8 mouse cellular contexts compared by ENCODE assay signal in the genomic region with DNA sequence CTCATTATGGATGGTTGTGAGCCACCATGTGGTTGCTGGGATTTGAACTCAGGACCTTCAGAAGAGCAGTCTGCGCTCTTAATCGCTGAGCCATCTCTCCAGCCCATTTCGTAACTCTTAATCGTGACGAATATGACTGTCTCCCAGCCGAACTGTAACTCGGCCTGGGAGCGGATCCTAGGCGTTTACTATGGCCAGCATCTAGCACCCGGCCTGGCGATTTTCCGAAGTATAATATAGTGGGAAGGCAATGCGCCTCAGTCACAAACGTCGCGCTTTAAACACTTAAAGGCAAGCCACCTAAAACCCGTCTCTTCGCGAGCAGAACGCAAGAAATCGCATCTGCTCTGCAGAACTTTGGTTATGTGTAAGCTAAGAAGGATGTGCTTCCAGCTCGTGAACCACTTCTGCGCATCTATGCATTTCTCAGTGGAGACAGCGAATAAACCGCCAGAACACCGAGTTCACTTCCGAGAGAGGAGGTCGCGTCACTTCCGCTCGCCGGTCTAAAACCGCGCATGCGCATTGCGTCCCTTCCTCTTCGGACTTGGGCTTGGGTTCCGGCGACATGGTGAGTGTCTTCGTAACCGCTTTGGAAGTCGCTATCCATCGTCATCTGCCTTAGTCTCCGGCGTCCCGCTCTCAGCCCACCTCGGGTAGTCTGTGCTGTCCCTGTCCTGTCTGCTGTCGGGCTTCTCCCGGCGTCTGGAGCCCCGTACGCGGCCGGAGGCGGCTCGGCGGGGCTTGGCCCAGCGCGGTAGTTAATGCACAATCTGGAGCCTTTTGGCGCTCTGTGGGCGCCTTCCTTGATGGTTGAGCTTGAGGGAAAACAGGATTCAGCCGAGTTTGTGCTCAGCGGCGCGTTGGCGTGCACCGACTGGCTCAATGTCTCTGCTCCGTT. TPM values are rescaled to one million over a fixed set of nuclear protein-coding genes. Genes with fewer than 3 reads are reported as not detected.
DNase-seq lines count a peak whose midpoint lies in the region; ATAC-seq lines count a peak whose summit lies in the region.

A gene (plus strand): TSS at position 538 of the 901 bp plus-strand sequence.

- H3K27me3 ChIP-seq in forebrain, embryonic 11.5 days (ENCODE audit: control insufficient read depth, insufficient read depth, low read length): no peaks in the 10 kb centered on the region
- H3K27me3 ChIP-seq in heart, embryonic 16.5 days (ENCODE audit: control insufficient read depth, insufficient read depth, low read length): no peaks in the 10 kb centered on the region
- no peaks in the 10 kb centered on the region for H3K27me3 ChIP-seq in liver, embryonic 15.5 days
- no peaks in the 10 kb centered on the region for H3K27me3 ChIP-seq in neural tube, embryonic 12.5 days (replicated peaks)

- H3K4me2 ChIP-seq in forebrain, embryonic 11.5 days (ENCODE audit: low read depth, low read length, severe bottlenecking): peak within 1 kb of the TSS; percentile 87
- H3K4me2 ChIP-seq in heart, embryonic 16.5 days (ENCODE audit: low read depth, low read length): peak within 1 kb of the TSS; percentile 77
- peak within 1 kb of the TSS; percentile 81 for H3K4me2 ChIP-seq in liver, embryonic 15.5 days
- peak within 1 kb of the TSS; percentile 80 for H3K4me2 ChIP-seq in neural tube, embryonic 12.5 days (replicated peaks)

- peak within 1 kb of the TSS; percentile 71 for H3K4me3 ChIP-seq in forebrain, embryonic 11.5 days (ENCODE audit: low read depth, low read length)
- H3K4me3 ChIP-seq in heart, embryonic 16.5 days (ENCODE audit: low read length): peak within 1 kb of the TSS; percentile 66
- peak within 1 kb of the TSS; percentile 82 for H3K4me3 ChIP-seq in liver, embryonic 15.5 days (replicated peaks)
- peak within 1 kb of the TSS; percentile 83 for H3K4me3 ChIP-seq in neural tube, embryonic 12.5 days

- ATAC-seq in forebrain, embryonic 11.5 days (replicated peaks; ENCODE audit: low FRiP score): peak; percentile 91
- ATAC-seq in heart, embryonic 16.5 days (replicated peaks; ENCODE audit: extremely low read depth, insufficient read depth, low FRiP score): peak; percentile 90
- ATAC-seq in liver, embryonic 15.5 days (ENCODE audit: insufficient read depth): peak; percentile 86
- ATAC-seq in neural tube, embryonic 12.5 days (ENCODE audit: low FRiP score, low read depth): peak; percentile 90

- WGBS in forebrain, embryonic 11.5 days: 3% methylated on average over 68 of the region's 68 CpGs
- 2% methylated on average over 68 of the region's 68 CpGs for WGBS in heart, embryonic 16.5 days
- 2% methylated on average over 68 of the region's 68 CpGs for WGBS in liver, embryonic 15.5 days (ENCODE audit: insufficient replicate concordance)
- 3% methylated on average over 68 of the region's 68 CpGs for WGBS in neural tube, embryonic 12.5 days

- no peaks in the 10 kb centered on the region; the same call in 1 of the 2 replicates for H3K36me3 ChIP-seq in forebrain, embryonic 11.5 days (ENCODE audit: control insufficient read depth, insufficient read depth, low read length)
- peaks cover 20% of the 10 kb centered on the region for H3K36me3 ChIP-seq in heart, embryonic 16.5 days (ENCODE audit: control insufficient read depth, insufficient read depth)
- H3K36me3 ChIP-seq in liver, embryonic 15.5 days (replicated peaks): peaks cover 35% of the 10 kb centered on the region
- H3K36me3 ChIP-seq in neural tube, embryonic 12.5 days: peaks cover 32% of the 10 kb centered on the region

- peaks cover 2% of the 10 kb centered on the region; the same call in 1 of the 2 replicates for H3K4me1 ChIP-seq in forebrain, embryonic 11.5 days (replicated peaks; ENCODE audit: control insufficient read depth, insufficient read depth, low read length)
- peaks cover 14% of the 10 kb centered on the region for H3K4me1 ChIP-seq in heart, embryonic 16.5 days (ENCODE audit: control insufficient read depth, insufficient read depth, low read length)
- H3K4me1 ChIP-seq in liver, embryonic 15.5 days (replicated peaks): peaks cover 31% of the 10 kb centered on the region
- H3K4me1 ChIP-seq in neural tube, embryonic 12.5 days: peaks cover 14% of the 10 kb centered on the region

- no peaks in the 10 kb centered on the region for H3K9me3 ChIP-seq in forebrain, embryonic 11.5 days (ENCODE audit: control insufficient read depth, low read length)
- H3K9me3 ChIP-seq in heart, embryonic 16.5 days (replicated peaks; ENCODE audit: control insufficient read depth, low read length): no peaks in the 10 kb centered on the region
- no peaks in the 10 kb centered on the region for H3K9me3 ChIP-seq in liver, embryonic 15.5 days (replicated peaks)
- no peaks in the 10 kb centered on the region for H3K9me3 ChIP-seq in neural tube, embryonic 12.5 days

- H3K27ac ChIP-seq in forebrain, embryonic 11.5 days (ENCODE audit: low read depth, low read length): peak within 1 kb of the TSS; percentile 64
- H3K27ac ChIP-seq in heart, embryonic 16.5 days (ENCODE audit: low read length): peak within 1 kb of the TSS; percentile 85
- H3K27ac ChIP-seq in liver, embryonic 15.5 days (replicated peaks): peak within 1 kb of the TSS; percentile 86
- H3K27ac ChIP-seq in neural tube, embryonic 12.5 days: peak within 1 kb of the TSS; percentile 8; the same call in 1 of the 2 replicates

- H3K9ac ChIP-seq in forebrain, embryonic 11.5 days (ENCODE audit: low read length): peak within 1 kb of the TSS; percentile 86
- H3K9ac ChIP-seq in heart, embryonic 16.5 days (ENCODE audit: low read length): peak within 1 kb of the TSS; percentile 84
- H3K9ac ChIP-seq in liver, embryonic 15.5 days: peak within 1 kb of the TSS; percentile 83
- H3K9ac ChIP-seq in neural tube, embryonic 12.5 days: peak within 1 kb of the TSS; percentile 88

- DNase-seq in CD8-positive naive resting alpha-beta T cell, adult 2 months (ENCODE audit: low read depth in 2 of 2, low spot score in 2 of 2): peak; percentile 91 to 93
- peak; percentile 92 for DNase-seq in c-Kit-positive CD71-negative TER-119-negative erythroid progenitor cells, embryonic 14.5 days (ENCODE audit: low read depth)
- peak; percentile 97 for DNase-seq in forebrain, embryonic 11.5 days (ENCODE audit: low spot score)
- DNase-seq in kidney, postnatal 36 days: peak; percentile 96 to 97
- DNase-seq in telencephalon, adult 2 months (ENCODE audit: low read depth, low spot score): peak; percentile 96

RNA-seq across cellular contexts. Expression of the gene that starts here (rescaled TPM):
- polyA plus RNA-seq in forebrain, embryonic 11.5 days (2014; fragmentation: Nextera tagmentation; extraction: Ambion mirVana): 1,332 and 1,456 TPM in 2 replicates
- polyA plus RNA-seq in heart, embryonic 16.5 days (2015; fragmentation: Nextera tagmentation; extraction: Ambion mirVana): 726 and 852 TPM in 2 replicates
- polyA plus RNA-seq in liver, embryonic 15.5 days (2015; fragmentation: Nextera tagmentation; extraction: Ambion mirVana): 659 and 813 TPM in 2 replicates
- 1,253 and 1,318 TPM in 2 replicates for polyA plus RNA-seq in neural tube, embryonic 12.5 days (2016; fragmentation: Nextera tagmentation; extraction: Ambion mirVana)

Comparison
In these comparisons a context has a peak if more than half of its experiments do, and no peak if none do; other contexts are left out.
1. Peak in every context shown above with its lines: DNase-seq, ATAC-seq, H3K4me3 ChIP-seq and H3K27ac ChIP-seq.
2. H3K27ac ChIP-seq: peak in every context shown above with its lines; median percentile 86 in liver, embryonic 15.5 days; 85 in heart, embryonic 16.5 days; 64 in forebrain, embryonic 11.5 days; 8 in neural tube, embryonic 12.5 days.